Mouse (Mus musculus): ENCODE measurements around the gene Fez2. TPM values are rescaled to one million over a fixed set of nuclear protein-coding genes. Genes with fewer than 3 reads are reported as not detected.
A peak's percentile ranks its signal among the peaks of the same experiment; 100 is the strongest.

Fez2 gene
- polyA plus RNA-seq, 1 experiment from 2014 or later, result 64.9 TPM

GRCm38 (mm10) chr17:78419216-78419615, 1.3 kb upstream of the Fez2 start:
- Histone ChIP-seq H3K9me3 (ENCODE audit: control insufficient read depth, low read length) (no peaks in the 10 kb centered on the region), H3K4me3 (ENCODE audit: low read length) (no peak overlapping the region), H3K27ac (ENCODE audit: low read depth, low read length) (no peak overlapping the region), H3K27me3 (replicated peaks; ENCODE audit: control insufficient read depth, insufficient read depth, low read length) (no peaks in the 10 kb centered on the region), H3K9ac (ENCODE audit: low read depth, low read length) (no peak overlapping the region), H3K4me1 (ENCODE audit: control insufficient read depth, insufficient read depth, low read depth, low read length) (peaks cover 2% of the 10 kb centered on the region; the same call in 1 of the 2 replicates), H3K4me2 (ENCODE audit: low read length) (no peak overlapping the region), H3K36me3 (ENCODE audit: control insufficient read depth, insufficient read depth, low read length) (no peaks in the 10 kb centered on the region)
- 86% methylated on average over 4 of the region's 4 CpGs for WGBS
- ATAC-seq, result no peak

GRCm38 (mm10) chr17:78415255-78415654, 2.7 kb downstream of the Fez2 start:
- H3K4me1 ChIP-seq (ENCODE audit: control insufficient read depth, insufficient read depth, low read depth, low read length), result peaks cover 2% of the 10 kb centered on the region; the same call in 1 of the 2 replicates
- no peaks in the 10 kb centered on the region for H3K36me3 ChIP-seq (ENCODE audit: control insufficient read depth, insufficient read depth, low read length)
- no peaks in the 10 kb centered on the region for H3K9me3 ChIP-seq (ENCODE audit: control insufficient read depth, low read length)
- no peaks in the 10 kb centered on the region for H3K27me3 ChIP-seq (replicated peaks; ENCODE audit: control insufficient read depth, insufficient read depth, low read length)
- ATAC-seq, result no peak
- no peak overlapping the region for H3K27ac ChIP-seq (ENCODE audit: low read depth, low read length)
- no peak overlapping the region for H3K4me3 ChIP-seq (ENCODE audit: low read length)
- WGBS, result 84% methylated on average over 2 of the region's 2 CpGs
- no peak overlapping the region for H3K4me2 ChIP-seq (ENCODE audit: low read length)
- H3K9ac ChIP-seq (ENCODE audit: low read depth, low read length), result no peak overlapping the region

- WGBS, result 43% methylated on average over 2 of the region's 2 CpGs
Measured at GRCm38 (mm10) chr17:78409900-78410299, 8.1 kb downstream of the Fez2 start.

GRCm38 (mm10) chr17:78408386-78408785, 9.6 kb downstream of the Fez2 start:
- WGBS, result 82% methylated on average over 10 of the region's 10 CpGs
- Histone ChIP-seq H3K9ac (ENCODE audit: low read depth, low read length) (no peak overlapping the region), H3K4me2 (ENCODE audit: low read length) (no peak overlapping the region), H3K36me3 (ENCODE audit: control insufficient read depth, insufficient read depth, low read length) (no peaks in the 10 kb centered on the region), H3K4me3 (ENCODE audit: low read length) (no peak overlapping the region), H3K4me1 (ENCODE audit: control insufficient read depth, insufficient read depth, low read depth, low read length) (no peaks in the 10 kb centered on the region), H3K9me3 (ENCODE audit: control insufficient read depth, low read length) (no peaks in the 10 kb centered on the region), H3K27me3 (replicated peaks; ENCODE audit: control insufficient read depth, insufficient read depth, low read length) (no peaks in the 10 kb centered on the region), H3K27ac (ENCODE audit: low read depth, low read length) (no peak overlapping the region)
- ATAC-seq, result peak; percentile 35; the same call in 1 of the 2 replicates

More at GRCm38 (mm10) chr17:78409900-78410299, 8.1 kb downstream of the Fez2 start:
- no peak overlapping the region for H3K9ac ChIP-seq (ENCODE audit: low read depth, low read length)
- H3K27me3 ChIP-seq (replicated peaks; ENCODE audit: control insufficient read depth, insufficient read depth, low read length), result no peaks in the 10 kb centered on the region
- H3K4me1 ChIP-seq (ENCODE audit: control insufficient read depth, insufficient read depth, low read depth, low read length), result no peaks in the 10 kb centered on the region
- no peak overlapping the region for H3K4me3 ChIP-seq (ENCODE audit: low read length)
- H3K27ac ChIP-seq (ENCODE audit: low read depth, low read length), result no peak overlapping the region
- peak; percentile 91 for ATAC-seq
- no peak overlapping the region for H3K4me2 ChIP-seq (ENCODE audit: low read length)
- no peaks in the 10 kb centered on the region for H3K36me3 ChIP-seq (ENCODE audit: control insufficient read depth, insufficient read depth, low read length)
- no peaks in the 10 kb centered on the region for H3K9me3 ChIP-seq (ENCODE audit: control insufficient read depth, low read length)

GRCm38 (mm10) chr17:78407581-78407980, 10.4 kb downstream of the Fez2 start:
- Histone ChIP-seq H3K27ac (ENCODE audit: low read depth, low read length) (no peak overlapping the region), H3K4me2 (ENCODE audit: low read length) (no peak overlapping the region), H3K4me1 (ENCODE audit: control insufficient read depth, insufficient read depth, low read depth, low read length) (no peaks in the 10 kb centered on the region), H3K4me3 (ENCODE audit: low read length) (no peak overlapping the region), H3K9me3 (ENCODE audit: control insufficient read depth, low read length) (no peaks in the 10 kb centered on the region), H3K9ac (ENCODE audit: low read depth, low read length) (no peak overlapping the region), H3K36me3 (ENCODE audit: control insufficient read depth, insufficient read depth, low read length) (no peaks in the 10 kb centered on the region), H3K27me3 (replicated peaks; ENCODE audit: control insufficient read depth, insufficient read depth, low read length) (no peaks in the 10 kb centered on the region)
- ATAC-seq, result no peak
- 76% methylated on average over 4 of the region's 4 CpGs for WGBS

- Histone ChIP-seq H3K4me2 (ENCODE audit: low read length) (no peak overlapping the region), H3K4me3 (ENCODE audit: low read length) (no peak overlapping the region), H3K9ac (ENCODE audit: low read depth, low read length) (no peak overlapping the region), H3K9me3 (ENCODE audit: control insufficient read depth, low read length) (no peaks in the 10 kb centered on the region), H3K36me3 (ENCODE audit: control insufficient read depth, insufficient read depth, low read length) (no peaks in the 10 kb centered on the region), H3K4me1 (ENCODE audit: control insufficient read depth, insufficient read depth, low read depth, low read length) (no peaks in the 10 kb centered on the region), H3K27ac (ENCODE audit: low read depth, low read length) (no peak overlapping the region), H3K27me3 (replicated peaks; ENCODE audit: control insufficient read depth, insufficient read depth, low read length) (no peaks in the 10 kb centered on the region)
- 87% methylated on average over 10 of the region's 10 CpGs for WGBS
- no peak for ATAC-seq
Measured at GRCm38 (mm10) chr17:78406854-78407253, 11.1 kb downstream of the Fez2 start.

- Histone ChIP-seq H3K9ac (ENCODE audit: low read depth, low read length) (no peak overlapping the region), H3K4me3 (ENCODE audit: low read length) (no peak overlapping the region), H3K27me3 (replicated peaks; ENCODE audit: control insufficient read depth, insufficient read depth, low read length) (no peaks in the 10 kb centered on the region), H3K4me1 (ENCODE audit: control insufficient read depth, insufficient read depth, low read depth, low read length) (no peaks in the 10 kb centered on the region), H3K36me3 (ENCODE audit: control insufficient read depth, insufficient read depth, low read length) (peaks cover 1% of the 10 kb centered on the region; the same call in 1 of the 2 replicates), H3K4me2 (ENCODE audit: low read length) (no peak overlapping the region), H3K9me3 (ENCODE audit: control insufficient read depth, low read length) (no peaks in the 10 kb centered on the region), H3K27ac (ENCODE audit: low read depth, low read length) (no peak overlapping the region)
- no peak for ATAC-seq
- WGBS, result 84% methylated on average over 3 of the region's 3 CpGs
Measured at GRCm38 (mm10) chr17:78405336-78405735, 12.6 kb downstream of the Fez2 start.

- no peak overlapping the region for H3K4me2 ChIP-seq (ENCODE audit: low read length)
- ATAC-seq, result no peak
- H3K4me1 ChIP-seq (ENCODE audit: control insufficient read depth, insufficient read depth, low read depth, low read length), result no peaks in the 10 kb centered on the region
- no peak overlapping the region for H3K4me3 ChIP-seq (ENCODE audit: low read length)
- WGBS, result 97% methylated on average over 9 of the region's 9 CpGs
- no peak overlapping the region for H3K27ac ChIP-seq (ENCODE audit: low read depth, low read length)
- no peak overlapping the region for H3K9ac ChIP-seq (ENCODE audit: low read depth, low read length)
- H3K36me3 ChIP-seq (ENCODE audit: control insufficient read depth, insufficient read depth, low read length), result peaks cover 4% of the 10 kb centered on the region; the same call in 1 of the 2 replicates
- no peaks in the 10 kb centered on the region for H3K27me3 ChIP-seq (replicated peaks; ENCODE audit: control insufficient read depth, insufficient read depth, low read length)
- H3K9me3 ChIP-seq (ENCODE audit: control insufficient read depth, low read length), result no peaks in the 10 kb centered on the region
Measured at GRCm38 (mm10) chr17:78403804-78404203, 14.1 kb downstream of the Fez2 start.

GRCm38 (mm10) chr17:78403229-78403628, 14.7 kb downstream of the Fez2 start:
- ATAC-seq, result no peak
- H3K4me1 ChIP-seq (ENCODE audit: control insufficient read depth, insufficient read depth, low read depth, low read length), result no peaks in the 10 kb centered on the region
- H3K4me2 ChIP-seq (ENCODE audit: low read length), result no peak overlapping the region
- H3K9me3 ChIP-seq (ENCODE audit: control insufficient read depth, low read length), result no peaks in the 10 kb centered on the region
- peaks cover 4% of the 10 kb centered on the region; the same call in 1 of the 2 replicates for H3K36me3 ChIP-seq (ENCODE audit: control insufficient read depth, insufficient read depth, low read length)
- no peak overlapping the region for H3K27ac ChIP-seq (ENCODE audit: low read depth, low read length)
- H3K9ac ChIP-seq (ENCODE audit: low read depth, low read length), result no peak overlapping the region
- no peak overlapping the region for H3K4me3 ChIP-seq (ENCODE audit: low read length)
- WGBS, result 91% methylated on average over 4 of the region's 4 CpGs
- no peaks in the 10 kb centered on the region for H3K27me3 ChIP-seq (replicated peaks; ENCODE audit: control insufficient read depth, insufficient read depth, low read length)

- Histone ChIP-seq H3K4me3 (ENCODE audit: low read length) (no peak overlapping the region), H3K36me3 (ENCODE audit: control insufficient read depth, insufficient read depth, low read length) (peaks cover 4% of the 10 kb centered on the region; the same call in 1 of the 2 replicates), H3K27ac (ENCODE audit: low read depth, low read length) (no peak overlapping the region), H3K9me3 (ENCODE audit: control insufficient read depth, low read length) (no peaks in the 10 kb centered on the region), H3K9ac (ENCODE audit: low read depth, low read length) (no peak overlapping the region), H3K4me2 (ENCODE audit: low read length) (no peak overlapping the region), H3K27me3 (replicated peaks; ENCODE audit: control insufficient read depth, insufficient read depth, low read length) (no peaks in the 10 kb centered on the region), H3K4me1 (ENCODE audit: control insufficient read depth, insufficient read depth, low read depth, low read length) (no peaks in the 10 kb centered on the region)
- 79% methylated on average over 6 of the region's 6 CpGs for WGBS
- no peak for ATAC-seq
Measured at GRCm38 (mm10) chr17:78402174-78402573, 15.8 kb downstream of the Fez2 start.

Data from hindbrain, embryonic 16.5 days (tissue).